Mouse (Mus musculus) MEL (cell line): ENCODE data around the gene Phf2. TPM values are rescaled to one million over a fixed set of nuclear protein-coding genes. Genes with fewer than 3 reads are reported as not detected.

ENCODE experiments used
- DNase-seq: peaks from one replicate; pipeline ENCODE4 v3.0.0; 2011; ENCODE audit warnings: low read depth, low spot score
- H3K27ac ChIP-seq: 2 replicates; pipeline ENCODE4 v1.5.1; 2012; ENCODE audit warnings: low read depth, mild to moderate bottlenecking, control low read depth, low read length, moderate library complexity; ENCODE audit not compliant: control insufficient read depth
- H3K27me3 ChIP-seq, 2 experiments: fragments of 150-350 bp in 1 of 2; sonication (generic) in 1 of 2; 2 replicates each; pipeline ENCODE4 v1.6.1; 2012; ENCODE audit warnings: low read length in 2 of 2, mild to moderate bottlenecking in 2 of 2, improper control_type of control experiment in 1 of 2, moderate library complexity in 1 of 2; ENCODE audit not compliant: insufficient read depth in 2 of 2, control insufficient read depth in 1 of 2
- H3K36me3 ChIP-seq, 2 experiments: 2 replicates each; pipeline ENCODE4 v1.6.1; 2012 to 2014; ENCODE audit warnings: low read length in 2 of 2, improper control_type of control experiment in 1 of 2, inconsistent platforms in 1 of 2, mild to moderate bottlenecking in 1 of 2; ENCODE audit not compliant: insufficient read depth in 2 of 2, control insufficient read depth in 1 of 2
- H3K4me1 ChIP-seq, 2 experiments: fragments of 150-350 bp in 1 of 2; sonication (generic) in 1 of 2; 2 replicates each; pipeline ENCODE4 v1.6.1; 2012; ENCODE audit warnings: low read length in 2 of 2, improper control_type of control experiment in 1 of 2, mild to moderate bottlenecking in 1 of 2; ENCODE audit not compliant: insufficient read depth in 2 of 2, control insufficient read depth in 1 of 2
- H3K4me3 ChIP-seq, 2 experiments: fragments of 150-350 bp in 1 of 2; sonication (generic) in 1 of 2; 2 replicates each; pipeline ENCODE4 v1.5.1; 2012; ENCODE audit warnings: low read depth in 2 of 2, low read length in 2 of 2, mild to moderate bottlenecking in 2 of 2, moderate library complexity in 2 of 2, control low read depth in 1 of 2, improper control_type of control experiment in 1 of 2; ENCODE audit not compliant: control insufficient read depth in 1 of 2, insufficient read depth in 1 of 2
- H3K79me2 ChIP-seq: 2 replicates; pipeline ENCODE4 v1.6.1; 2012; ENCODE audit warnings: mild to moderate bottlenecking, low read length, moderate library complexity; ENCODE audit not compliant: control insufficient read depth, poor library complexity, insufficient read depth
- H3K9ac ChIP-seq: 2 replicates; pipeline ENCODE4 v1.6.1; 2012; ENCODE audit warnings: low read depth, mild to moderate bottlenecking, control low read depth, low read length, moderate library complexity; ENCODE audit not compliant: control insufficient read depth, poor library complexity, severe bottlenecking
- H3K9me3 ChIP-seq: fragments of 150-350 bp; sonication (generic); replicated peaks from 2 replicates; pipeline ENCODE4 v1.6.1; 2012; ENCODE audit warnings: mild to moderate bottlenecking, low read length, improper control_type of control experiment, moderate library complexity; ENCODE audit not compliant: insufficient read depth
- CHD1 ChIP-seq: IDR thresholded peaks from 2 replicates; pipeline ENCODE4 v1.6.1; 2012; ENCODE audit warnings: low read depth, mild to moderate bottlenecking, inconsistent platforms, low read length, improper control_type of control experiment
- CHD2 ChIP-seq: IDR thresholded peaks from 2 replicates; pipeline ENCODE4 v1.6.1; 2011; ENCODE audit warnings: low read length, improper control_type of control experiment
- CTCF ChIP-seq, 3 experiments: IDR thresholded peaks in 2 of 3; conservative IDR thresholded peaks in 1 of 3; 2 replicates each; pipeline ENCODE4 v1.5.1; 2011 to 2012; ENCODE audit warnings: low read length in 3 of 3, low read depth in 2 of 3, mild to moderate bottlenecking in 2 of 3, improper control_type of control experiment in 1 of 3, inconsistent platforms in 1 of 3, mixed read lengths in 1 of 3, moderate library complexity in 1 of 3; ENCODE audit not compliant: control insufficient read depth in 1 of 3, insufficient read depth in 1 of 3, poor library complexity in 1 of 3, severe bottlenecking in 1 of 3
- ELF1 ChIP-seq: IDR thresholded peaks from 2 replicates; pipeline ENCODE4 v1.6.1; 2014; ENCODE audit warnings: low read depth, mild to moderate bottlenecking, inconsistent platforms, low read length, improper control_type of control experiment, moderate library complexity
- EP300 ChIP-seq, 2 experiments: IDR thresholded peaks; 2 replicates each; pipeline ENCODE4 v1.6.1; 2011; ENCODE audit warnings: improper control_type of control experiment in 2 of 2, low read length in 2 of 2, low read depth in 1 of 2, mild to moderate bottlenecking in 1 of 2
- GATA1 ChIP-seq: IDR thresholded peaks from 2 replicates; pipeline ENCODE4 v1.6.1; 2011; ENCODE audit warnings: low read depth, low read length, improper control_type of control experiment
- KAT2A ChIP-seq: conservative IDR thresholded peaks from 2 replicates; pipeline ENCODE4 v1.6.1; 2012; ENCODE audit warnings: low read depth, low read length, improper control_type of control experiment, inconsistent platforms
- MAX ChIP-seq: IDR thresholded peaks from 2 replicates; pipeline ENCODE4 v1.6.1; 2011; ENCODE audit warnings: low read length, improper control_type of control experiment
- MAZ ChIP-seq: IDR thresholded peaks from 2 replicates; pipeline ENCODE4 v1.6.1; 2012; ENCODE audit warnings: low read depth, mild to moderate bottlenecking, inconsistent platforms, low read length, improper control_type of control experiment
- MXI1 ChIP-seq: IDR thresholded peaks from 2 replicates; pipeline ENCODE4 v1.6.1; 2011; ENCODE audit warnings: mild to moderate bottlenecking, low read depth, low read length, improper control_type of control experiment
- MYB ChIP-seq: IDR thresholded peaks from 2 replicates; pipeline ENCODE4 v1.6.1; 2011; ENCODE audit warnings: mild to moderate bottlenecking, low read depth, low read length, improper control_type of control experiment
- MYC ChIP-seq: IDR thresholded peaks from 2 replicates; pipeline ENCODE4 v1.6.1; 2011; ENCODE audit warnings: low read depth, mild to moderate bottlenecking, low read length, improper control_type of control experiment, moderate library complexity
- NELFE ChIP-seq: IDR thresholded peaks from 2 replicates; pipeline ENCODE4 v1.6.1; 2011; ENCODE audit warnings: low read depth, low read length, improper control_type of control experiment
- POLR2AphosphoS5 ChIP-seq: IDR thresholded peaks from 2 replicates; pipeline ENCODE4 v1.6.1; 2012; ENCODE audit warnings: low read depth, borderline replicate concordance, mild to moderate bottlenecking, inconsistent platforms, low read length, moderate library complexity, mixed read lengths
- RAD21 ChIP-seq: IDR thresholded peaks from 2 replicates; pipeline ENCODE4 v1.6.1; 2011; ENCODE audit warnings: mild to moderate bottlenecking, low read depth, low read length, improper control_type of control experiment
- SIN3A ChIP-seq: IDR thresholded peaks from 2 replicates; pipeline ENCODE4 v1.6.1; 2012; ENCODE audit warnings: low read length, improper control_type of control experiment, inconsistent platforms
- TAL1 ChIP-seq: IDR thresholded peaks from 2 replicates; pipeline ENCODE4 v1.6.1; 2012; ENCODE audit warnings: mild to moderate bottlenecking, inconsistent platforms, low read length, moderate library complexity, mixed read lengths
- TCF12 ChIP-seq: IDR thresholded peaks from 2 replicates; pipeline ENCODE4 v1.6.1; 2014; ENCODE audit warnings: low read depth, mild to moderate bottlenecking, inconsistent platforms, low read length, improper control_type of control experiment, moderate library complexity
- UBTF ChIP-seq: IDR thresholded peaks from 2 replicates; pipeline ENCODE4 v1.6.1; 2012; ENCODE audit warnings: low read depth, mild to moderate bottlenecking, inconsistent platforms, low read length, improper control_type of control experiment, moderate library complexity, borderline replicate concordance; ENCODE audit not compliant: insufficient read depth
- ZMIZ1 ChIP-seq: IDR thresholded peaks from 2 replicates; pipeline ENCODE4 v1.6.1; 2012; ENCODE audit warnings: low read depth, mild to moderate bottlenecking, inconsistent platforms, low read length, improper control_type of control experiment, moderate library complexity
- polyA plus RNA-seq, 2 experiments: library from polyadenylated mRNA; stranded (reverse) in 1 of 2; unstranded in 1 of 2; fragments of >175 nt in 1 of 2; fragments of >200 nt in 1 of 2; gene quantifications; 2 replicates each; pipeline versions ENCODE4 v1.2.1 to v1.2.4; 2012; ENCODE audit warnings: low replicate concordance in 2 of 2, low read depth in 1 of 2; ENCODE audit not compliant: insufficient read length in 2 of 2, insufficient read depth in 1 of 2, missing spikeins in 1 of 2
- total RNA-seq: library from RNA; depleted of rRNA; stranded (reverse); fragments of 300-350 nt; gene quantifications from 2 replicates; pipeline ENCODE4 v1.2.3, GENCODE M21; 2012

Phf2 gene
- total and polyA plus RNA-seq, 3 experiments, result 10.2 to 52.7 (median 29.6) TPM

GRCm38 (mm10) chr13:48877805-48878204 lies 6.9 kb upstream of the Phf2 start:
- Histone ChIP-seq H3K27ac (peak overlapping the region; percentile 78), H3K4me3 (peak overlapping the region; percentile 65 to 71)

DNA sequence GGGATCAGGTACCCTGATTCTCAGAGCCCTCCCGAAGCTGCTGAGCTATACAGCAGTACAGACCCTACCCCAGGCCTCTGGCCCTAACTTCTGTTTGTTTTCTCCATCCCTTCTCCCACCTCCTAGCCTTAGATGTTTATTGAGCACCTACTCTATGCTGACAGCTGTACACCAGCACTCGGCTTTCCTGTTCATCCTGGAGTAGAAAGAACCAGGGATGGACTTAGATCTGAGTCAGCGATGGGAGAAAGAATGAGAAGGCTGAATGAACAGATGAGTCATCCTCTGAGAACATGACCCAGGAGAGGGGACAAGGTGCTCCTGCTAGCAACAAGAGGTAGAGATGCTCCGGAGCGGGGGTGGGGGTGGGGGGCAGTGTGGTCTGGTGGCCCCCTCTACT lies 1.8 kb upstream of the Phf2 start:
- peaks cover 38% of the 10 kb centered on the region for H3K79me2 ChIP-seq
- H3K4me1 ChIP-seq, result peaks cover 16 to 27% of the 10 kb centered on the region in 2 experiments
- DNase-seq, result no peak
- H3K27me3 ChIP-seq, result no peaks in the 10 kb centered on the region
- H3K9me3 ChIP-seq, result no peaks in the 10 kb centered on the region
- no peak overlapping the region for H3K27ac ChIP-seq
- no peak overlapping the region for H3K4me3 ChIP-seq
- peaks cover 0 to 12% of the 10 kb centered on the region in 2 experiments; a peak in 2 of 4 replicates for H3K36me3 ChIP-seq
- no peak overlapping the region for H3K9ac ChIP-seq
- no peak for TF ChIP-seq POLR2AphosphoS5
- no peak for TF ChIP-seq GATA1
- no peak for TF ChIP-seq KAT2A
- TF ChIP-seq TAL1, result no peak
- no peak for TF ChIP-seq MXI1
- TF ChIP-seq UBTF, result no peak
- TF ChIP-seq NELFE, result no peak
- TF ChIP-seq, all 39 proteins: peak for 0

More at GRCm38 (mm10) chr13:48877805-48878204, 6.9 kb upstream of the Phf2 start:
- peak; percentile 36 for DNase-seq
- no peaks in the 10 kb centered on the region for H3K9me3 ChIP-seq
- no peaks in the 10 kb centered on the region for H3K27me3 ChIP-seq
- H3K79me2 ChIP-seq, result peaks cover 3% of the 10 kb centered on the region; the same call in 1 of the 2 replicates
- peak overlapping the region; percentile 90 for H3K9ac ChIP-seq
- 0 out of 2 replicates have a peak, but pooled peaks have one; percentile 24 for TF ChIP-seq CHD1
- no peak for TF ChIP-seq MYB
- TF ChIP-seq GATA1, result no peak
- H3K36me3 ChIP-seq, result peaks cover 3 to 10% of the 10 kb centered on the region in 2 experiments
- H3K4me1 ChIP-seq, result peaks cover 4 to 12% of the 10 kb centered on the region in 2 experiments

DNA sequence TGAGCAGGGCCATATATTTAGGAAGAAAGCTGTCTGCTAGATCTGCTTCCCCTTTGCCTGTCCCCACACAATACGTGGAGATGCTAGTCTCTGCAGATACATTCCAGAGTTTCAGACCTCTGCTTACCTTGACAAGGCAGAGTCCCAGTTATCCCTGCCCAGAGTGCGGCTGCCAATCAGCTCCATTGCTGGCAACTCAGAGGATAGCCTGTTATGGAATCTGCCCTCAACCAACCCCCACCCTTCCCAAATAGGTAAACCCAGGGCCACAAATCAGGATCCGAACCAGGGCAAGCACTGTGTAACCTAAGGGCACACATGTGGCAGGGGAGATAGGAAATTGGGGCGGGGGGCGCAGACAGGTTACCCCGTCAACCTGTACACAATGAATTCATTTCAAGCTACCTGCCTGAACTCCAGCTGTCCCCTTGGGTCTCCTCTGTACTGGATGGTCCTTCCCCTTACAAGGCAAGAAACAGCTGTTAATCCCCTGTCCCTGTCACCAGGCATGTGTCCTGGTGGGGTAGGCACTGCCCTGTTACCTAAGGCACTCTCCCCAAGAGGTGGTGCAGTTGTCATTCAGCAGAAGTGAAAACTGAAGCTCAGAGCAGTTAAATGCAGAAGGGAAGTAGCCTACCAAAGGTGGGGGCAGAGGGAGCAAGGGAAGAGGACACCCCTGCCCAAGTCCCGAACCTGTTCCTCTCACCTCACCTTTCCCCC lies 1.1 kb upstream of the Phf2 start:
- H3K9ac ChIP-seq, result peak overlapping the region; percentile 98
- no peaks in the 10 kb centered on the region for H3K9me3 ChIP-seq
- TF ChIP-seq EP300 (IDR thresholded peaks at IDR 0.05; ENCODE audit: low read depth in 1 of 2, low read length in 2 of 2), result 0 out of 4 replicates have a peak, but pooled peaks of 1 of the 2 experiments have one; percentile 20
- TF ChIP-seq RAD21, result peak; percentile 19
- no peak for TF ChIP-seq UBTF
- peak; percentile 20; the same call in 1 of the 2 replicates for TF ChIP-seq MXI1
- TF ChIP-seq SIN3A, result 0 out of 2 replicates have a peak, but pooled peaks have one; percentile 35
- no peak for TF ChIP-seq MAX
- TF ChIP-seq NELFE, result peak; percentile 33; the same call in 1 of the 2 replicates
- TF ChIP-seq CHD2, result no peak
- peak; percentile 57; the same call in 1 of the 2 replicates for TF ChIP-seq MAZ
- TF ChIP-seq ELF1, result no peak
- no peak for TF ChIP-seq TCF12
- no peak for TF ChIP-seq ZMIZ1
- TF ChIP-seq MYC, result no peak
- peak in 1 of 3 experiments; percentile 11; a peak in 1 of 6 replicates for TF ChIP-seq CTCF (IDR thresholded peaks at IDR 0.05 in 2 of 3, conservative IDR thresholded peaks at IDR 0.05 in 1 of 3; ENCODE audit: control insufficient read depth in 1 of 3, insufficient read depth in 1 of 3, low read depth in 2 of 3, low read length in 3 of 3, poor library complexity in 1 of 3, severe bottlenecking in 1 of 3)
- peak; percentile 57 for DNase-seq
- H3K27me3 ChIP-seq, result no peaks in the 10 kb centered on the region
- H3K4me3 ChIP-seq, result peak overlapping the region; percentile 90 to 95
- H3K27ac ChIP-seq, result no peak overlapping the region
- peaks cover 0 to 12% of the 10 kb centered on the region in 2 experiments; a peak in 2 of 4 replicates for H3K36me3 ChIP-seq
- H3K4me1 ChIP-seq, result peaks cover 16 to 26% of the 10 kb centered on the region in 2 experiments
- peaks cover 44% of the 10 kb centered on the region for H3K79me2 ChIP-seq
